Mouse (Mus musculus) hindbrain, embryonic 11.5 days (tissue): ENCODE measurements around the gene Acrbp. TPM values are rescaled to one million over a fixed set of nuclear protein-coding genes. Genes with fewer than 3 reads are reported as not detected.
A peak's percentile ranks its signal among the peaks of the same experiment; 100 is the strongest.

Source experiments
- ATAC-seq: fragments of 200-750 bp; cut with Nextera tagmentation; 2 replicates; pipeline ENCODE4 v1.8.0; 2017; ENCODE audit warnings: mild to moderate bottlenecking, moderate TSS enrichment, moderate library complexity; ENCODE audit not compliant: low FRiP score
- DNase-seq: peaks from one replicate; pipeline ENCODE4 v3.0.0-alpha.2; 2015; ENCODE audit warnings: low spot score
- H3K27ac ChIP-seq: fragments of 300-500 bp; sonication (generic); 2 replicates; pipeline ENCODE4 v1.5.1; 2014; ENCODE audit warnings: mild to moderate bottlenecking, low read depth, low read length
- H3K27me3 ChIP-seq: fragments of 300-500 bp; sonication (generic); 2 replicates; pipeline ENCODE4 v1.6.1; 2014; ENCODE audit warnings: mild to moderate bottlenecking, low read length, moderate library complexity, mixed read lengths; ENCODE audit not compliant: control insufficient read depth, insufficient read depth
- H3K36me3 ChIP-seq: fragments of 300-500 bp; sonication (generic); 2 replicates; pipeline ENCODE4 v1.6.1; 2014; ENCODE audit warnings: mild to moderate bottlenecking, low read length, moderate library complexity, mixed read lengths; ENCODE audit not compliant: control insufficient read depth, insufficient read depth
- H3K4me1 ChIP-seq: fragments of 300-500 bp; sonication (generic); replicated peaks from 2 replicates; pipeline ENCODE4 v1.6.1; 2014; ENCODE audit warnings: low read length, mixed read lengths; ENCODE audit not compliant: control insufficient read depth, insufficient read depth
- H3K4me2 ChIP-seq: fragments of 300-500 bp; sonication (generic); replicated peaks from 2 replicates; pipeline ENCODE4 v1.6.1; 2014; ENCODE audit warnings: mild to moderate bottlenecking, low read depth, low read length
- H3K4me3 ChIP-seq: fragments of 300-500 bp; sonication (generic); 2 replicates; pipeline ENCODE4 v1.5.1; 2014; ENCODE audit warnings: low read depth, low read length
- H3K9ac ChIP-seq: fragments of 300-500 bp; sonication (generic); 2 replicates; pipeline ENCODE4 v1.6.1; 2014; ENCODE audit warnings: low read depth, low read length
- H3K9me3 ChIP-seq: fragments of 300-500 bp; sonication (generic); 2 replicates; pipeline ENCODE4 v1.6.1; 2016; ENCODE audit warnings: low read length; ENCODE audit not compliant: control insufficient read depth
- WGBS: fragments of 180-500 bp; shearing (Covaris S2); extraction: QIAGEN DNeasy Blood & Tissue Kit; methylation state at CpG from one replicate; pipeline ENCODE4 v1.1.7; 2014; 5-methylcytosine and 5-hydroxymethylcytosine counted together
- polyA plus RNA-seq: library from polyadenylated mRNA; unstranded; fragments of >200 nt; fragmentation: Nextera tagmentation; extraction: Ambion mirVana; gene quantifications from 2 replicates; pipeline ENCODE4 v1.2.1, GENCODE M21; 2014

The Acrbp gene
- polyA plus RNA-seq, 1 experiment from 2014 or later: 12.2 TPM

GRCm38 (mm10) chr6:125031604-125032003, 17.9 kb upstream of the Acrbp start:
- no peaks in the 10 kb centered on the region for H3K9me3 ChIP-seq
- ATAC-seq: no peak
- H3K36me3 ChIP-seq: peaks cover 12% of the 10 kb centered on the region

DNA sequence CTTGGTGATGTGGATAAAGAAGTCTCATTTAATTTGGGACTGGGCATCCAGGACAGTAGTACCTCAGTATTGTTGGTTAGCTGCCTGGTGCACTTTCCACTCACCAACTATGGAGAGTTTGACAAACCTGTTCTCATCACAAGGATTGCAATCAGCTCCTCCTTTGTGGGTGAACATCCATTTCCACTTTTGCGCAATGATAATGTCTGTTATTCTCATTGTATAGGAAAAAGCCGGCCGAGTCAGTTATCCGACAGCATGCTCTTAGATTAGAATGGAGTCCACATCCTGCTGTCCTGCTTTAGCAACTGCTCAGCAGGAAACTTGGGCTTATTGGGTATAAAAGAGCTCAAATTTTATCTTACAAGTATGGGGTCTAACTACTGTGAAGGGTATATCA, 10.8 kb upstream of the Acrbp start:
- Histone ChIP-seq H3K4me2 (peak overlapping the region; percentile 37), H3K9ac (no peak overlapping the region), H3K9me3 (no peaks in the 10 kb centered on the region), H3K4me3 (no peak overlapping the region), H3K4me1 (no peaks in the 10 kb centered on the region; the same call in 1 of the 2 replicates), H3K36me3 (peaks cover 3% of the 10 kb centered on the region), H3K27me3 (no peaks in the 10 kb centered on the region), H3K27ac (no peak overlapping the region)
- DNase-seq (peak; percentile 18), ATAC-seq (no peak)
- WGBS: 93% methylated on average over 4 of the region's 4 CpGs

More at GRCm38 (mm10) chr6:125031604-125032003, 17.9 kb upstream of the Acrbp start:
- no peak for DNase-seq
- no peak overlapping the region for H3K9ac ChIP-seq
- WGBS: 93% methylated on average over 16 of the region's 16 CpGs
- no peaks in the 10 kb centered on the region for H3K27me3 ChIP-seq
- no peak overlapping the region for H3K27ac ChIP-seq
- no peaks in the 10 kb centered on the region for H3K4me1 ChIP-seq
- no peak overlapping the region for H3K4me3 ChIP-seq
- H3K4me2 ChIP-seq: no peak overlapping the region

- Histone ChIP-seq H3K36me3 (peaks cover 6% of the 10 kb centered on the region; the same call in 1 of the 2 replicates), H3K4me2 (peak overlapping the region; percentile 37), H3K4me1 (no peaks in the 10 kb centered on the region; the same call in 1 of the 2 replicates), H3K27me3 (no peaks in the 10 kb centered on the region), H3K4me3 (peak overlapping the region; percentile 64), H3K9ac (0 out of 2 replicates have a peak overlapping the region, but pooled peaks have one; percentile 24), H3K27ac (0 out of 2 replicates have a peak overlapping the region, but pooled peaks have one; percentile 25), H3K9me3 (no peaks in the 10 kb centered on the region)
- 8% methylated on average over 8 of the region's 8 CpGs for WGBS
- peak; percentile 36; the same call in 1 of the 2 replicates for ATAC-seq
- no peak for DNase-seq
Measured at GRCm38 (mm10) chr6:125039131-125039530, 10.4 kb upstream of the Acrbp start.

GRCm38 (mm10) chr6:125039533-125040153, 9.8 kb upstream of the Acrbp start, which contains the start of gene Ing4:
Ing4 (plus strand) TSS chr6:125039760.
- H3K4me2 ChIP-seq: peak within 1 kb of the TSS; percentile 61
- no peaks in the 10 kb centered on the region; the same call in 1 of the 2 replicates for H3K4me1 ChIP-seq
- ATAC-seq (peak; percentile 97), DNase-seq (peak; percentile 94)
- no peaks in the 10 kb centered on the region for H3K27me3 ChIP-seq
- under 1% methylated on average over 26 of the region's 26 CpGs for WGBS
- H3K9me3 ChIP-seq: no peaks in the 10 kb centered on the region
- peaks cover 6% of the 10 kb centered on the region; the same call in 1 of the 2 replicates for H3K36me3 ChIP-seq
- H3K4me3 ChIP-seq: peak within 1 kb of the TSS; percentile 64
- peak within 1 kb of the TSS; percentile 84 for H3K9ac ChIP-seq
- H3K27ac ChIP-seq: peak within 1 kb of the TSS; percentile 56

DNA sequence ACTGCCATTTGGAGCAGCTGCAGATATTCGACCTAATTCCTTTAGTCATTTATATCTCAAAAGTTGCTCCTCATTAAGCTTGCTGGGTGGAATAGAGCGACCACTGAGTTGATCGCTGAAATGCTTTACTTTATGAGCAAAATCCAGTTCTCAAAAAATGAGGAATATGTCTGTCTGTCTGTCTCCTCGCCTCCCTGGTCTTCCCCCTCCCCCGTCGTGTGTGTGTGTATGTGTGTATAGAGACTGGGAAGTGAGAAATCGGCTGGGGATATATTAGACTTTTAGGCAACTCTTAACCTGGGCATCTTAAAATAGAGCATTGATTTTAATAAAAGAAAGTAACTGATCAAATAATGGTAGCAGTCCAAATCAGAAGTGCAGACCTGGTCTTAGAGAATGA, 9.3 kb upstream of the Acrbp start:
- H3K27me3 ChIP-seq: no peaks in the 10 kb centered on the region
- peak overlapping the region; percentile 64 for H3K4me3 ChIP-seq
- peak overlapping the region; percentile 61 for H3K4me2 ChIP-seq
- H3K9ac ChIP-seq: peak overlapping the region; percentile 84
- no peaks in the 10 kb centered on the region for H3K9me3 ChIP-seq
- no peaks in the 10 kb centered on the region; the same call in 1 of the 2 replicates for H3K4me1 ChIP-seq
- peak overlapping the region; percentile 56 for H3K27ac ChIP-seq
- H3K36me3 ChIP-seq: peaks cover 6% of the 10 kb centered on the region; the same call in 1 of the 2 replicates
- DNase-seq (no peak), ATAC-seq (peak; percentile 5; the same call in 1 of the 2 replicates)
- WGBS: 20% methylated on average over 7 of the region's 7 CpGs

GRCm38 (mm10) chr6:125041047-125041446, 8.4 kb upstream of the Acrbp start:
- no peak overlapping the region for H3K9ac ChIP-seq
- peaks cover 6% of the 10 kb centered on the region; the same call in 1 of the 2 replicates for H3K36me3 ChIP-seq
- no peaks in the 10 kb centered on the region for H3K27me3 ChIP-seq
- ATAC-seq: no peak
- no peak overlapping the region for H3K4me2 ChIP-seq
- WGBS: 94% methylated on average over 7 of the region's 7 CpGs
- H3K9me3 ChIP-seq: no peaks in the 10 kb centered on the region
- no peaks in the 10 kb centered on the region; the same call in 1 of the 2 replicates for H3K4me1 ChIP-seq
- no peak overlapping the region for H3K27ac ChIP-seq
- H3K4me3 ChIP-seq: no peak overlapping the region
- no peak for DNase-seq

DNA sequence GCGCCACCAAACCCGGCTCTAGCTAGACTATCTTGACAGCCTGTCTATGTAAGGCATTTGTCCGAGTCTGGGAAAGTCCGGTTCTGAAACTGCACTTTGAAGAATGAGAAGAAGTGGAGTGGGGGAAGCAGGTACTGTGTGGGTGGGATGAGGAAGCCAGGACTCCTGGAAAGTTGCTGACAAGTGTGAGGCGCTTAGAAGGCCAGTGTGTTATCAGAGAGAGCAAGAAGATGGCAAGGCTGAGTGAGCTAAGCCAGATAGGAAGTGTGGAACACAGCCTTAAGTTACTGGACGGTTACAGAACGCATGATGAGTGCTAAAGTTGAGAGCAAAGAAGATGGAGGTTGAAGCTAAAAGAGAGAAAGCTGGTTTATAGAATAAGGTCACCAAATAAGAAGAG, 7.4 kb upstream of the Acrbp start:
- Histone ChIP-seq H3K27me3 (no peaks in the 10 kb centered on the region), H3K27ac (no peak overlapping the region), H3K9me3 (no peaks in the 10 kb centered on the region), H3K4me1 (no peaks in the 10 kb centered on the region; the same call in 1 of the 2 replicates), H3K4me2 (no peak overlapping the region), H3K4me3 (no peak overlapping the region), H3K36me3 (peaks cover 3% of the 10 kb centered on the region; the same call in 1 of the 2 replicates), H3K9ac (no peak overlapping the region)
- no peak for DNase-seq
- no peak for ATAC-seq
- WGBS: 95% methylated on average over 7 of the region's 7 CpGs

DNA sequence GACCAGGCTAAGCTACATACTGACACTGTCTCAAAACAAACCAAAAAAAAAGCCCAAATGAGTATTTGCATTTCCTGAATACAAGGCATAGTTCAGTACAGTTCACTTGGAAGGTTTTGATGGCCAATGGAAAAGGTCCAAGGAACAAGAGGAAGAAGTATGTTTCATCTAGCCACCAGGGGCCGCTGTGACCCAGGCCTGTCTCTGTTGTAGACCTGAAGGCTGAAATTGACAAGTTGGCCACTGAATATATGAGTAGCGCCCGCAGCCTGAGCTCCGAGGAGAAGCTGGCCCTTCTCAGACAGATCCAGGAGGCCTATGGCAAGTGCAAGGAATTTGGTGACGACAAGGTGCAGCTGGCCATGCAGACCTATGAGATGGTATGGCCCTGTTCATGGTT, 2.8 kb upstream of the Acrbp start:
- DNase-seq: peak; percentile 88
- Histone ChIP-seq H3K27me3 (no peaks in the 10 kb centered on the region), H3K9ac (no peak overlapping the region), H3K9me3 (no peaks in the 10 kb centered on the region), H3K4me1 (no peaks in the 10 kb centered on the region), H3K4me2 (no peak overlapping the region), H3K4me3 (no peak overlapping the region), H3K36me3 (peaks cover 21% of the 10 kb centered on the region), H3K27ac (no peak overlapping the region)
- 49% methylated on average over 5 of the region's 5 CpGs for WGBS
- ATAC-seq: peak; percentile 34; the same call in 1 of the 2 replicates

DNA sequence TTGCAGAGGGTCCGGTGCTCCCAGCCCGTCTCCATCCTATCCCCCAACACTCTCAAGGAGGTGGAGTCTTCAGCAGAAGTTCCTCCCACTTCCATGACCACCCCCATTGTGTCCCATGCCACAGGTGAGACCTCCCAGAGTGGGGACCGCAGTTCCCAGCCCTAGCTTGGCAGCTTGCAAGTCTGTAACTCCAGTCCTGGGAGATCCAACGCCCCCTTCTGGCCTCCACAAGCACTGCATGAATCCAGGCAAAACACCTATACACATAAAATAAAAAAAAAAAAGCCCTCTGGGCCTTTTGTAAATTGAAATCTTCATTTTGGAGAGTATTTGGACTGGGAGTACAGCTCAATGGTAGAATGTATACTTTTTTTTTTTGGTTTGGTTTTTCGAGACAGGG, 1.7 kb downstream of the Acrbp start:
- H3K4me1 ChIP-seq: no peaks in the 10 kb centered on the region
- WGBS: 74% methylated on average over 5 of the region's 5 CpGs
- peaks cover 18% of the 10 kb centered on the region; the same call in 1 of the 2 replicates for H3K36me3 ChIP-seq
- no peak overlapping the region for H3K27ac ChIP-seq
- ATAC-seq (no peak), DNase-seq (peak; percentile 38)
- H3K4me2 ChIP-seq: no peak overlapping the region
- no peaks in the 10 kb centered on the region for H3K9me3 ChIP-seq
- H3K9ac ChIP-seq: no peak overlapping the region
- H3K4me3 ChIP-seq: no peak overlapping the region
- no peaks in the 10 kb centered on the region for H3K27me3 ChIP-seq
